Mouse (Mus musculus) urinary bladder, postnatal 4 days (tissue): ENCODE results near the gene Zfp93.

Experiments
- DNase-seq, 2 experiments: peaks; one replicate each; pipeline ENCODE4 v3.0.0; 2021 to 2022; ENCODE audit warnings: low spot score in 2 of 2

Gene Zfp93

DNA sequence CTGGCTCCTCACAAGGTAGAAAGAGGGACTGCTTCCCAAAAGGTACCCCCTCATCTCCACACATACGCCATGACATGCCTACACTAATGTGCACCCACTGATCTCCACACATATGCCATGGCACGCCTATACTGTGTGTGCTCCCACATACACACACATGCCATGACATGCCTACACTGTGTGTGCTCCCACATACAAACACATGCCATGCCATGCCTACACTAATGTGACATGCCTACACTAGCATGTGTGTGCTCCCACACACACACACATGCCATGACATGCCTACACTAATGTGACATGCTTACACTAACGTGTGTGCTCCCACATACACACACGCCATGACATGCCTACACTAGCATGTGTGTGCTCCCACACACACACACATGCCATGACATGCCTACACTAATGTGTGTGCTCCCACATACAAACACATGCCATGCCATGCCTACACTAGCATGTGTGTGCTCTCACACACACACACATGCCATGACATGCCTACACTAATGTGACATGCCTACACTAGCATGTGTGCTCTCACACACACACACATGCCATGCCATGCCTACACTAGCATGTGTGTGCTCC lies 20.0 kb downstream of the Zfp93 start:
- DNase-seq, result no peak

DNA sequence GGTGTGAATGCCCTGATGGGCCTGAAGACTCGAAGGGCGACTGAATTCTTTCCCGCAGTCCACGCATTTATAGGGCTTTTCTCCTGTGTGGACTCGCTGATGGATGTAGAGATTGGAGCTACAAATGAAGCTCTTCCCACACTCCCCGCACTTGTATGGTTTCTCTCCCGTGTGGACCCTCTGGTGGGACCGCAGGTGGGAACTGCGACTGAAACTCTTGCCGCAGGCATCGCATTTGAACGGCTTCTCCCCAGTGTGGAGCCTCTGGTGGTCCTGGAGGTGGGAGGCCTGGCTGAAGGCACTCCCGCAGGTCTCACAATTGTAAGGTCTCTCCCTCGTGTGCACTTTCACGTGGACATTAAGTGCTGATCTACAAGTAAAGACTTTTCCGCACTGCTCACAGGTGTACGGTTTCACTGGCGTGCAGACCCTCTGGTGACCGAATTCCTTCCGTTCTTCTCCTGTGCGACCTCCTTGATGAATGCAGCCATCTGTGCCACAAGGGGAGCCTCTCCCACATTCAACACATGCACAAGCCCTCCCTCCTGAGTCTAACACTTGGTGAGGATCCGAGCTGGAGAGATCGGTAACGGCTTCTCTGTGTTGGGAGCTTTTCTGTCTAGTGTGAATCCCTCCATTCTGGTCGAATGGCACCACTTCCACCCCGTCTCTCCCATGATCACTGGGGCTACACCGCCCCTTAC lies 21.3 kb downstream of the Zfp93 start:
- DNase-seq, result peak in 1 of 2 experiments; percentile 55

DNA sequence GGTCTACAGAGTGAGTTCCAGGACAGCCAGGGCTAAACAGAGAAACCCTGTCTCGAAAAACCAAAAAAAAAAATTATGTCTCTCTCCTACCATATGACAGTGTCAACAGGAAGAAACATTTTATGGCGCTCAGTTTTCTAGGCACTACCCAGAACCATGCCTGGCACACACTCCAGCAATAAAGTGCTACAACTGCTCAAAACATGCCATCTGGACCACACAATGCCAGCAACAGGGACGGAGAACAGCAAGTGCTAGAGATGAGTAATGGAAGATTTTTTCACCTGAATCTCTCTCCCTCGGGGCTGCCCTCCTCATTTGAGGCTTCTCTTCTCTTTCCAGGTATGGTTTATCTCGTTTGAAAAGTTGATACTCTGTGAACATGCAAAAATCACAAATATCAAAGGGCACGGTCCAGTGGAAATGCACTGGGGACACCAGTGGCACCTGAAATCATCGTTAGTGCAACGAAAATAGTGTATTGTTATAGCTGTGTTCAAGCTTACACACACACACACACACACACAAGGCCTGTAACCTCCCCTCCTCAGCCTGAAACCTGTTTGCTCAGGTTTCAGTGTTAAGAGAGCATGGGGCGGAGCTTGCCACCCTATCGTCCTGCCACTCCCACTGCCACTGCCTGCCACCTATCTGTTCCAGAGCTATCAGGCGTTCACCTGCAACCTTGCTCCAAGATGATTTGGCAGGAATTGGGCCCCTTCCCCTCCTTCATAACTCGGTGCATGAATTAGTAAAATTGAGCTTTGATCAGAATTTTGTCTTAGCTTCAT lies 23.0 kb downstream of the Zfp93 start:
- no peak for DNase-seq

DNA sequence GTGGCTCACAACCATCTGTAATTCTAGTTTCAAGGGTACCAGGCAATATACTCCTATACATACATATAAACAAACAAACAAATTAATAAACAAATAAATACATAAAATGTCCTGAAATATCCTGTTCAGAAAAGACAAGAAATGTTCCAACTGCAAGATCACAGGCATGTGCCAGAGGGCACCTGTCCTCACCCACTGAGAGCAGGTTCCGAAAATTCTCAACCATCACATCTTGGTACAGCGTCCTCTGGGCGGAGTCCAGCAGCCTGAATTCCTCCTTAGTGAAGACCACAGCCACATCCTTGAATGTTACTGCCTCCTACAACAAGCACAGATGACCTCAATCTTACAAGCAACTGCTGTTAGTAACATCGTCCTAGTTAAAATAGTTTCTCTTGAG lies 24.5 kb downstream of the Zfp93 start:
- no peak for DNase-seq

DNA sequence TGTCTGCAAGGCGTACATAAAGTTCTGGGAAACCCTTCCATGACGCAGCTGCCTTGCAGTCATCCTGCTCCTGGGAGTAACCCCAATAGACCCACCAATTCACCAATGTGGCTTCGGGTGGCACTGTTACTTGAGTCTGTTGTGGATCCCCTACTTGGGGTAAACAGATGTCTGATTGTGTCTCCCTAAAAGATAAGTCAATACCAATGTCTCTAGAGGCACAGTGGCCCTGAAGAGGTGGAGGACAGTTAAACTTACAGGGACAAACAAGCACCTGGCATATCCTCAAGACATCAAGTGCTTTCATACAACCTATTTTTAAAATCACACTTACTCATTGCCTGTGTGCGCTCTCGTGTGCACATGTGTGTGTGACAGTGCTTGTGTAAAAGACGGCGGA lies 25.2 kb downstream of the Zfp93 start:
- no peak for DNase-seq

DNA sequence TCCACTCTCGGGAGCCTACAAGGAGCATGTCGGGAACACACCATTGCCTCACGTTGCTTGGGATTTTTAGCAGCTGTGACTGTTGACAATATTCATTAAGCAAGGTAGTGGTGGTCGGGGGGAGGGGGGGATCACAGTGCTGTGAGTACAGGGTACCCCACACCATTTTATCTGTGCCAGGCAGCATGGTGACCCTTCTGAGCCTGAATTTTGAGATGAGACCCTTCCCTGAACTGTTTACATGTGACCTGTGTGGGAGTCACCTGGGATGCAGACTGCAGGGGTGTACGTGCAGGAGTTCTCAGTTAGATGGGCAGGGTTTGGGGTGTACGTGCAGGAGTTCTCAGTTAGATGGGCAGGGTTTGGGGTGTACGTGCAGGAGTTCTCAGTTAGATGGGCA lies 26.2 kb downstream of the Zfp93 start:
- no peak for DNase-seq

DNA sequence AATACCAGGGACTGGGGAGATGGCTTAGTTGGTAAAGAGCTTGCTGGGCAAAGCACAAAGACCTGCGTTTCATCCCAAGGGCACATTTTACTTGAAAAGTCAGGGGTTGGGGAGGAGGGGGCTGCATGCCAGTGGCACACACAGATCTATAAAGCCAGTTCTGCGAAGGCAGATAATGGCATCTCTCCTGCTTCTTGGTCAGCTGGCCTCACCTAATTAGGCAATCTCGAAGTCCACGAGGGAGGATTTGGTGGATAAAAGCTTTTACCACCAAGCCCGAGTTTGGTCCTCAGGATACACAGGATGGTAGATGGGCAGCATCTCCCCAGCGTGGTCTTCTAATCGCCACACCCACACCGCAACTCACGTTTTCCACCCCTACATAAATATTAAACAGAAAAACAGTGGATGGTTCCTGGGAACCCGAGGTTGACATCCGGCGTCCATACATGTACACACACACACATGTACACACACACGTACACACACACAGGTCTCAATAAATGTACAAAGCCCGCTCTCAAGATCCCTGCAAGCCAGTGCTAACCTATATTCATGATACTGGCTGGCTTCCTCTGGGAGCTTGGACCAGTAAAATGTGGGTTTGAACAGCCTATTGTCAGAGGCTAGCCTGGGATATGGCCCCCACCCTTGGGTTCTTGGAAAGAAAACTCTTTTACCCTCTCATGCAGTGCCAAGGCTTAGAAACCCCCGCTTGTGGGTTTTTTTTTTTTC lies 27.3 kb downstream of the Zfp93 start:
- DNase-seq, result no peak

DNA sequence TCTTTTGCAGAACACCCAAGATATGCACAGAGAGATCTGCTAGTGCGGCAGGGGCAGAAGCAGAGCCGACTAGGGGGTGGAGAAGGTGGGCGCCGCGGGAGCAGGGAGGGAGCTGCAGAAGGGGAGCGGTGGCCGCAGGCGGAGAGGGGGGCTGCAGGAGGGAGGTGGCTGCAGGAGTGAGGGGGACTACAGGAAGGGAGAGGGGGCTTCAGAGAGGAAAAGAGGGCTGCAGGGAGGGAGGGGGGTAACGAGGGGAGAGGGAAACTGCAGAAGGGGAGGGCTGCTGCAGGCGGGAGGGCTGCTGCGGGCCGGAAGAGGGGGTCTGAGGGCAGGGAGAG lies 28.4 kb downstream of the Zfp93 start:
- no peak for DNase-seq

DNA sequence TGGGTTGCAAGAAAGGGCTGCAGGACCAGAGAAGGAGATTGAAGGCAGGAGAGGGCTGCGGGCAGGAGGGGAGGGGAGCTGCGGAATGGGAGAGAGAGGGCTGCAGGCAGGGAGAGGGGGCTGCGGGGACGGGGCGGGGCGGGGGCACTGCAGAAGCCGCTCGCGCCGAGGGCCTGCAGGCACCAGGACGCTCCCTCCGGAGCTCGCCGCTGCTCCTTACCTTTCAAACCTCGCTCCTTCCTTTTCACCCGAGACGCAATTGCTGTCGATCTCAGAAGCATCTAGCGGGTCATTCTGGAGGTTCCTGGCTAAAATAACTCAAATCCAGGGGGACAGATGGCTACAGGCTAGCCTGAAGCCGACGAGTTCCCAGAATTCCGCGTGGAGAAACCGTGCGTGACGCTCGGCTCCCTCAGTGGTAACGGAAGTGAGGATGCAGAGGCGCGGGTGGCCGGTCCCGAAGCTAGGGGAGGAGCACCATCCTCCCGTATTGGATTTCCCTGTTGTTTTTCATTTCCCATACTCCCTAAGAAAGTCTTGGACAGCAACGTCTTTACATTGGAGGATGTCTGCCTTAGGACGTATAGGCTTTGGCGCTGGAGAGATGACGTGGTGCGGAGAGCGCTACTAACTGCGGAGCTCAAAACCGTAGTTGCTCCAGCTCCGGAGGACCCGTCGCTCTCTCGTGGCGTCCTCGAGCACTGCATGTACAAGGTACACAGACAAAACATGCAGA lies 28.9 kb downstream of the Zfp93 start:
- peak; percentile 73 to 79 for DNase-seq

DNA sequence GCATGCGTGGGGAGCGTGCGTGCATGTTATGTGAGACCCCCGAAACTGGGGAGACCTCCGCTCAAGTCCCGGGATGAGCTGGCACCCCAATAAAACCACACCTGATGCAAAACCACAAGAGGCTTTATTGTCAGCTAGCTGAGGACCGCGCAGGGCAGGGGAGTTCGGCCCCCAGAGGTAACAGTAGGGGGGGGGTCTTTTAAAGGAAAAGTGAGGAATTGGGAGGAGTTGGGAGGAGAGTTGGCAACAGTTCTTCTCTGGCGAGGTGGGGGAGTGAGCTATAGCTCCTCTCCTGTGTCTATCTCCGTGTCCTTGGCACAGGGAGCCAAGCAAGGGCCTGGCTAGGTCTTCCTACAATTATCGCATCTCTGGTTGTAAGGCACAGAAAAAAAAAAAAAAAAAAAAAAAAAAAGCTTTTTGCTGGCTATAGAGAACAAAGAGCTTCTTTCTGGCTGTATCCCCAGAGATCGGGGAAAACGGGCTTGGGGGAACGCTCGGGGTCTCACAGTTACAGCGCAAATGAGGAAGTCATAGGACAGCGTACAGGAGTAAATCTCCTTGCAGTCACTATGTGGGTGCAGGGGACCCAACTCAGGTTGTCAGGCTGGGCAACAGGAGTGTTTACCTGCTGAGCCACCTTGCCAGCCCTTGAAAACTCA lies 29.7 kb downstream of the Zfp93 start:
- no peak for DNase-seq

DNA sequence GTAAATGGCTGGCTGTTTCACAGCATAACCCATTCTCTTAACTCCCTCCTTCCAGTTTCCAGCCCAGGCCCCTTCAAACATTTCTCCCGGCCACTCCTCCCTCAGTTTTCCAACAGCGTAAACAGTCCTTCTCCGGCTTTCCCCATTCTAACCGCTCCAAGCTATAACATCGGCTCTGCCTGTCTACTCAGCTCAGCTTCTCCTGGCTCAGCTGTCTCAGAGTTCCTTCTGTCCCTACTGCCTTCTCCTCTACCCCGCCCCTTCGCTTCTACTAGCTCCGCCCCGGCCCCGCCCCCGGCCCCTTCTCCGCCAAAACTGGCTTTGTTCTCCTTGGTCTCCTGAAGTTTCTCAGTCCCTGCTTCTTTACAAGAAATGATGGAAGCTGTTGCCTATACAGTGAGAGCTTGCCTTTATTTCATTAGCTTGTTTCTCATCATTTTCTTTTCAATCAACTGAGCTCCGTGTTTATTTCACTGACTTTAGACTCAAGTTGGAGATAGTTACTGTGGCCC lies 30.6 kb downstream of the Zfp93 start, which contains the start of gene Zfp61:
Gene Zfp61, minus strand, starts transcription at position 462 of the 512 bp plus-strand sequence.
- no peak for DNase-seq

DNA sequence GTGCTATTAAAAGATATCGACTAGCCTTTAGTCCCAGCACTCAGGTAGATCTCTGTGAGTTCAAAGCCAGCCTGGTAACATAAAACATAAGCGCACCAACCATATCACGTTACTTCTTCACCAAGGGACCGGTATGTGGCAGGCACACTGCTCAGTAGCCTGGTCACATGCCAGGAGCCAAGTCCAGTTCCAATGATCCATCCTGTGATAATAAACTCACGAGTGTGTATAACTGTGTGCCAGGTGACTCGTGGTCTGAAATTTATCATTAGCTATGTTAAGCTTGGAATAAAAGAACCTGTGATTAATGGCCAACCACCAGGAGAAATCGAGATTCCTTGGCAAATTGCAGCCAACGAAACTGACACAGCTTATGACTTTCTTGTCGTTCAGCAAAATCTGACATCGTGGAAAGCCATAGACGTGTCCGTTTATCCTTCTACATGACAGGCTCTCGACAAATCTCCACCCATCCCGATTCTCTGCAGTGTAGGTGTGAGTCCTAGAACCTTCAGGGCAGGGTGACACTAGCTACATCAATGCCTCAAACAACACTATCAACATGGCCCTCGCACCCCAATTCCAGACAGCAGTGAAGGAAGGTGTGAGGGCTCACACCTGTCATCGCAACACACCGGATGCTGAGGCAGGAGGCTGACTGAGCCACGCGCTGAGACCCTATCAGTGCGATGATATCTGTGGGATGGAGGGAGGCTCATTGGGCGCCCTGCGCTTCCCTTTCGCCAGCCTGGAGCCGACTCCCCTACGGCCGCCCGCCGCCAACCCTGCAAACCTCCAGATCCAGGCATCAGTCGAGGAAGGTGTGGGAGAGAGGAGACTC lies 45.7 kb downstream of the Zfp93 start:
- DNase-seq, result no peak

DNA sequence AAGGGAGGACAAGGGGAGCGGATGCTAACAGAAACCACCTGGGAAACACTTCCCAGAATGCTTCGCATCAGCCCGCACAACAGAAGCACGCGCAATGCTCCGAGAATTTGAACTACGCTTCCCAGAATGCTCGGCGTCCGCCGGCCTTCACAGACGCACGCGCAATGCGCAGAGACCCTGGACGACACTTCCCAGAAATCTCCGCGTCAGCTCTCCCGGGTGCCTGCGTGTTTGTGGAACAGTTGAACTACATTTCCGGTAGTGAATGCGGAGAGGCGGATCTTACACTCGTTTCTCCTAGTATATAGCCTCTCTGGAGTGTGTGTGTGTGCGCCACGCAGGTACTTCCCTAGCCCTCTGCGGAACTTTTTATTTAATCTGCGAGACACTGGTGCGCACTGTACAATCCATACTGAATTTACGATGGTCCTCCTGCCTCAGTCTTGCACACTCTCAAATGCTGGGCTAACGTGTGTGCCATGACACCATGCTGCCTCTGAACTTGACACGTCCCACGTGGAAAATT lies 46.4 kb downstream of the Zfp93 start, which contains the start of gene Zfp94:
Gene Zfp94, minus strand, starts transcription at position 100 of the 526 bp plus-strand sequence.
- peak; percentile 92 for DNase-seq

DNA sequence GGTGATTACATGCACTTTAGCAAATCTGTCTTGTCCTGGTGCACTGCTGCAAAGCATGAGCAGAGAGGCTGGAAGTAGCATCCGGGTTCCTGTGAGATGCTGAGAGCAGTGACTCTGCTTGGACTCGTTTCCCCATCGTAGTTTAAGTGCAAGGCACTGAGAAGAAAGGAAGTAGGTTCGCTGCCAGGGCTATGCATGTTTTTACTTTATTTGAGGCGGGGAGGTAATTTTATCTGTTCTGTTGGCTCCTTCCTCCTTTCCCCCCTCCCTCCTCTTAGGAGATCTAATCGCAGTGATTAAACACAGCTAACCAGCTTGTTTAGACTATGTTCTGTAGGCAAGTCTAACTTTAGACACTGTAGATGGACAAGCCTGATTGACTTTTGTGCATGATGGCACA lies 48.7 kb downstream of the Zfp93 start:
- no peak for DNase-seq

DNA sequence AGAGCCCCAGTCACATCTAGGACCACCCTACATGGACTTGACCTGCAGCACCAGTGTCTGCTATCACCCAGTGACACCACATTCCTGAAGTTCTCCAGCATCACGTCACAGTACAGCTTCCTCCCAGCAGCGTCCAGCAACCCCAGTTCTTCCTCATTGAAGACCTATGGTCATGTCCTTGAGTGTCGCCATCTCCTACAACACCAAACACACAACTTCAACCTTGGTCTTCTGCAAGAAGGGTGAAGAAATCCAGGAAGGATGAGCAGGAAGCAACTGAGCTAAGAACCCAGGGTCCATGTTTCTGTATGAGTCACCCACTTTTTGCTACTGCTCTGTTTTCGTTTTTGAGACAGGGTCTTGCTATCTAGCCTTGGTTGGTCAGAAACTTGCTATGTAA lies 52.4 kb downstream of the Zfp93 start:
- no peak for DNase-seq

DNA sequence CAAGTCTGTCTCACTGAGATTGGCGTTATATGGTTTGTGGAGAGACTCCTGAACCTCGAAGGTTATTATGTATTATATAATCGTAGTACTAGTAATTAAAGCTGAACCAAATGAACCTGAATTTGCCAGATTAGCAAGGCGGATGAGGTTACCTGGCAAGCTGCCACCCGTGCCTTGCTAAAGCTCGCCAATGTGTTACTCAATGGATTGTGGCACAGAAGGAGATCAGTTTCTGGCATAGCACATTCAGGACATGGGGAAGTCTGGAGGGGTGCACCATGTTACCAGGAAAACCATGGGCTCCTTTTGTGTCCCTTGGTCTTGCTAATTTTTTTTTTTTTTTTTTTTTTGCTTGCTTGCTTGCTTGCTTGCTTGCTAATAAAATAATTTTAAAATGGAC lies 55.0 kb downstream of the Zfp93 start:
- no peak for DNase-seq

DNA sequence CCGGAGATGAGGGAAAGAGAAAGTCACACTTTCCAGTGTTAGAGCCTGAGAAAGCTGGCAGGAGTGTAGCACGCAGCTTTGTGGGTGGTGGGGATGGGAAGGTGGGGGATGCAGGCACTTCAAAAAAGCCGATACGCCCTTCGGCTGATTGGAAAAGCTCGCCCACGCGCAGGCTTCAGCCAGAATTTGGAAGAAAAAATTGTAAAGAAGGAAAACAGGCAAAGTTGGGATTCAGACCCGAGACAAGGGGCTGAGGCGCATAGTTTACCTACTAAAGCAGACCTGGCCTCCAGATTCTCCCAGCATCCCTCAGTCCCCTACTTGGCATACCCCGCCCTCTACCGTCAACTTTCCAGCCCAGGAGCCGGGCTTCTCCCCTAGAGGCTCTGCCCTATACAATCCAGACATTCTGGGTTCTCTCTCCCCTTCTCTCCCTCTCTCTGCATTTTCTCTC lies 55.5 kb downstream of the Zfp93 start:
- DNase-seq, result no peak

DNA sequence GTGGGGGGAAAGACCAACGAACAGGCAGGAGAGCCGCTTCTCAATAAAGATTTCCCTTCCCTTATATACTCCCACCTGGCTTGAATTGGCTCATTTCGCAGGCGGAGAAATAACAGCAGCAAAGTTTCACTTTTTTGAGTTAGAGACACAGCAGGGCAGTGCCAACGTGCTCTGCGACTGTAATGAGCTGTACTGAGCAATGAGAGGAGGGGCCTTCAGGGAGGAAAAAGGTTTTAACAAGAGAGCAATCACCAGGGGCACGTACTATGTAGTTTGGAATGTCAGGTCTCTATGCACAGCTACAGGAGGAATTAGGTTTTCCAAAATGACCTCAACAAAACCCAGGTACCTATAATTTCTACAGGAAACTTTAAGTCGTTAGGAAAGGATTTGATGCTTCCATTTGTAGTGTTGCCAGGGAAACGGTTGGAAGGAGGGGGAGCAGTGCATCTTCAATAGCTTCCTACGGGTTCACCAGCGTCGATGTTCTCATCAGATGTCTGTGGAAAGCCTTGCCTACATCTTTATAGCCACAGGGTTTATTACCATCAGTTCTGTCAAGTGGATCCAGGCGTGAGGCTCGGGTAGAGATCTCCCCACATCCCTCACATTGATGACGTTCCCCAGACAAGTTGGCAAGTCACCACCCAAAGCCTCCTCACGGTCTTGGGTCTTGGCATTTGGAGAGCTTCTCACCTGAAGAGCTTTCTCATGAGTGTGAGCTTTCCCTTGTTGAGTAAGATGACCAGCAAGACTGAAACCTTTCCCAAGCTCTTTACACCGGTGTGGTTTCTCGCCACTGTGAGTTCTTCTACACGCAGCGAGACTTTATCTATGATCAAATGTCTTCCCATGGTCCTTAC lies 56.3 kb downstream of the Zfp93 start:
- no peak for DNase-seq
